Mouse (Mus musculus): ENCODE results near the gene Snap91.

DNA sequence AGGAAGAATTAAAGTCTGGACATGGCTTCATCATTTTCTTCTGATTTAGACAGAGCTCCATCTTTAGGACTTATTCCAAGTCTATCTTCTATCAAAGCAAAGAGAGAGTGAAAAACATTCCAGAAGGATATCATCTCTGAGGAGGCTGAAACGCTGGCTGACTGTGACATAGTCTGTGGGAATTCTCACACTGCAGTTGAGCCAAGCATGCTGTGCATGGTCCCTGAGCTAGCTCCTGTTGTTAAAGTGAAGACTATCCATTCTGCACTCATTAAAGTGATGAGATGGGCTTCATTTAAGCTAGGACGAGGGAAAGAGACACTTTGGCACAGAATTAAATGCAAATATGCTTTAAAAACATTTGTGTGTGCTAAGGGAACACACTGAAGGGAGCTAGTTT lies 163.9 kb downstream of the Snap91 start:
- TF ChIP-seq CTCF (IDR thresholded peaks at IDR 0.05; ENCODE audit: low read depth, low read length) (no peak), POLR2A (IDR thresholded peaks at IDR 0.05; ENCODE audit: extremely low read depth, insufficient read depth, low read length) (no peak)
